Mouse (Mus musculus) cerebellum, postnatal 25 days (tissue): ENCODE measurements at regions not wholly inside any gene's neighbourhood (a gene's known extent, or its start where the extent isn't known, plus 50 kb on each side); places are given as distances from the start of the nearest gene placed in this dataset.

ENCODE experiments used
- DNase-seq, 2 experiments: peaks; one replicate each; pipeline ENCODE4 v3.0.0; 2021; ENCODE audit warnings: mixed read lengths in 2 of 2

- no peak for DNase-seq
Measured at GRCm38 (mm10) chr13:93992961-93993360, 64.6 kb upstream of the Lhfpl2 start.

DNA sequence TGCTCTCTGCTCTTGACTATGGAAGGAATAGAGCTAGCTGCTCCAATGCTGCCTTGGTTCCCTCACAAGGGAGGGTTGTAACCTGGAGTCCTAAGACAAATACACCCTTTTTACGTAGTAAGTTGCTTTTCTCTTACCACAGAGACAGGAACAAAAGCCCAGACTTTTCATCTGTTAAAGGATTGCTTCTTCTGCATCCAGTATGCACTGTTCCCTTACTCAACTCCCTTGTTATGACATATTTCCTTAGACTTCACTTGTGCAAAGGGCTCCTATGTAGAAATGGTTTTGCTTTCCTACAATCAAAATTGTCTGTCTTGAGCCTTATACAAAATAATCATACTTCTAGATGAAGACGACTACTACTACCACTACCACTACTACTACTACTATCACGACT is 62.2 kb upstream of the Lhfpl2 start:
- no peak for DNase-seq

GRCm38 (mm10) chr13:93996535-93997382 is 60.8 kb upstream of the Lhfpl2 start:
- DNase-seq = no peak

- peak in 1 of 2 experiments; percentile 24 for DNase-seq
Measured at GRCm38 (mm10) chr13:93997981-93998380, 59.6 kb upstream of the Lhfpl2 start.

DNA sequence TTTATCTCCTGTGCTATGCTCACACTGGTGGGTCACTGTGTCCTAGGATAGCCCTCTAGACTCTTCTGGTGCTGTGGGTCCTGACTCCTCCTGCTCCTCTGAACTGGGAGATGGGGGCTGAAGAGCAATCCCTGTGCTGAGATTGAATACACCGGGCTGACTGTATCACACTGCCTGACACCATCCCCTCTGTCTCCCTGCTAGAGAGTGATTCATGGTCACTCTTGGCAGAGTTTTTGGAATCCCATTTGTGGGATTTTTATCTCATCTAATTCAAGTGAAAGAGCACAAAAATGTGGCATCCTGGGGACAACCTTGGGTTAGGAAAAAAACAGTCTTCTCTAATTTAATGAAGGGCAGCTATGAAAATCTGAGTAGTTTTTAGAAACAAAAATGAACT is 59.2 kb upstream of the Lhfpl2 start:
- no peak for DNase-seq

GRCm38 (mm10) chr13:94003816-94004215 is 53.8 kb upstream of the Lhfpl2 start:
- DNase-seq = no peak

DNA sequence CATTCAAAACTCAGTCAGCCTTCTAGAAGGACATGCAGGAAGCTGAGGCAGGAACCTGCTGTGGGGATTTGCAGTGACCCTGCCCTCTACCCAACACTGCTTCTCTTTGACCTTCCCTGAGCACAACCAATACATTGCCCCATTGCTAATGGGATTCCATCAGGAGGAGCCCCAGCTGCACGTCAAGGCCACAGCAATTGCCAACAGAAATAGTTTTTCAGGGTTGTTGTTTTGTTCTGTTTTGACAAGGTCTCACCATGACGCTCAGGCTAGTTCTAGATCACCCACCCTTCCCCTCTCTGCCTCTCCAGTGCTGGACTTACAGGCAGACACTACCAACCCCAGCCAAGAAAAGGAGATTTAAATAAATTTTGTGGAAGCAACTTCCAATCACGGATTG is 53.2 kb upstream of the Lhfpl2 start:
- no peak for DNase-seq

- no peak for DNase-seq
Measured at GRCm38 (mm10) chr13:94005880-94006279, 51.7 kb upstream of the Lhfpl2 start.
